Comparison of ENCODE assay signal across 8 mouse cellular contexts in genomic region chr2:15049117-15049873, GRCm38 (mm10). TPM values are rescaled to one million over a fixed set of nuclear protein-coding genes. Genes with fewer than 3 reads are reported as not detected.
DNase-seq lines count a peak whose midpoint lies in the region; ATAC-seq and TF ChIP-seq lines count a peak whose summit lies in the region.

TSS of gene Arl5b (plus strand) at chr2:15049395.

- ATAC-seq in hematopoietic stem cell, adult 5-6 weeks (replicated peaks in 1 of 2; ENCODE audit: insufficient read depth in 1 of 2, low FRiP score in 2 of 2, low TSS enrichment in 1 of 2, low read depth in 1 of 2, poor library complexity in 2 of 2, severe bottlenecking in 2 of 2), result peak; percentile 98 to 100
- ATAC-seq in lung, embryonic 15.5 days (ENCODE audit: borderline replicate concordance, extremely low read depth, low FRiP score, low TSS enrichment), result peak; percentile 96

- H3K27me3 ChIP-seq in lung, embryonic 15.5 days, result no peaks in the 10 kb centered on the region

- H3K4me1 ChIP-seq in lung, embryonic 15.5 days, result peaks cover 9% of the 10 kb centered on the region
- 0 out of 2 replicates have a peak, but pooled peaks cover under 1% of the 10 kb centered on the region for H3K4me1 ChIP-seq in olfactory bulb, adult 2 months (ENCODE audit: control insufficient read depth, insufficient read depth, low read length)

- H3K4me3 ChIP-seq in lung, embryonic 15.5 days, result peak within 1 kb of the TSS; percentile 59
- H3K4me3 ChIP-seq in olfactory bulb, adult 2 months (ENCODE audit: insufficient read depth, low read depth, low read length), result peak within 1 kb of the TSS; percentile 93

- peak within 1 kb of the TSS; percentile 57 for H3K9ac ChIP-seq in lung, embryonic 15.5 days

- DNase-seq in MN1 (ENCODE audit: low spot score), result peak; percentile 88
- peak; percentile 96 for DNase-seq in cerebellum, adult 9-10 months
- peak; percentile 88 for DNase-seq in forelimb bud, embryonic 11.5 days (ENCODE audit: low read depth, low spot score)
- peak; percentile 91 for DNase-seq in layer of hippocampus, adult 9-10 months (ENCODE audit: low spot score)
- peak; percentile 85 to 88 for DNase-seq in thymus, adult 18-20 months

- no peaks in the 10 kb centered on the region for H3K36me3 ChIP-seq in lung, embryonic 15.5 days

- H3K27ac ChIP-seq in lung, embryonic 15.5 days, result peak within 1 kb of the TSS; percentile 34; the same call in 1 of the 2 replicates
- H3K27ac ChIP-seq in olfactory bulb, adult 2 months (ENCODE audit: insufficient read depth, low read depth, low read length), result 0 out of 2 replicates have a peak within 1 kb of the TSS, but pooled peaks have one; percentile 41

- H3K9me3 ChIP-seq in lung, embryonic 15.5 days, result no peaks in the 10 kb centered on the region

- TF ChIP-seq POLR2A in olfactory bulb, adult 2 months (IDR thresholded peaks at IDR 0.05; ENCODE audit: insufficient read depth, low read depth, low read length), result no peak

- 5% methylated on average over 20 of the region's 20 CpGs for WGBS in lung, embryonic 15.5 days
- WGBS in olfactory bulb, adult 2 months, result 7% methylated on average over 20 of the region's 20 CpGs

- peak within 1 kb of the TSS; percentile 56 for H3K4me2 ChIP-seq in lung, embryonic 15.5 days

- TF ChIP-seq CTCF in olfactory bulb, adult 2 months (IDR thresholded peaks at IDR 0.05; ENCODE audit: insufficient read depth, low read depth, low read length), result no peak

RNA-seq across cellular contexts. Expression of gene Arl5b, which starts in this region (rescaled TPM):
- total RNA-seq in hematopoietic stem cell, adult 5-6 weeks (2017), result 44.6 and 47.8 TPM in 2 replicates
- polyA plus RNA-seq in lung, embryonic 15.5 days (2015; fragmentation: Nextera tagmentation; extraction: Ambion mirVana), result 33.3 and 33.5 TPM in 2 replicates
- 388 TPM in 1 of 2 replicates, not detected in the other for polyA plus RNA-seq in olfactory bulb, adult 2 months (2012; ENCODE audit: insufficient read depth, insufficient read length, low replicate concordance, missing spikeins)

Comparison
In these comparisons a context has a peak if more than half of its experiments do, and no peak if none do; other contexts are left out.
1. Peak in every context shown above with its lines: DNase-seq, ATAC-seq, H3K4me3 ChIP-seq and H3K27ac ChIP-seq.